Mouse (Mus musculus): ENCODE measurements at regions not wholly inside any gene's neighbourhood (a gene's known extent, or its start where the extent isn't known, plus 50 kb on each side); places are given as distances from the start of the nearest gene placed in this dataset.

GRCm38 (mm10) chr10:117461261-117461660 lies 81.4 kb upstream of the Cpsf6 start:
- peak; percentile 93 for DNase-seq (ENCODE audit: low spot score)

GRCm38 (mm10) chr10:117460366-117460730 lies 80.5 kb upstream of the Cpsf6 start:
- no peak for DNase-seq (ENCODE audit: low spot score)

GRCm38 (mm10) chr10:117459651-117460365 lies 80.0 kb upstream of the Cpsf6 start:
- DNase-seq (ENCODE audit: low spot score): peak; percentile 96

DNA sequence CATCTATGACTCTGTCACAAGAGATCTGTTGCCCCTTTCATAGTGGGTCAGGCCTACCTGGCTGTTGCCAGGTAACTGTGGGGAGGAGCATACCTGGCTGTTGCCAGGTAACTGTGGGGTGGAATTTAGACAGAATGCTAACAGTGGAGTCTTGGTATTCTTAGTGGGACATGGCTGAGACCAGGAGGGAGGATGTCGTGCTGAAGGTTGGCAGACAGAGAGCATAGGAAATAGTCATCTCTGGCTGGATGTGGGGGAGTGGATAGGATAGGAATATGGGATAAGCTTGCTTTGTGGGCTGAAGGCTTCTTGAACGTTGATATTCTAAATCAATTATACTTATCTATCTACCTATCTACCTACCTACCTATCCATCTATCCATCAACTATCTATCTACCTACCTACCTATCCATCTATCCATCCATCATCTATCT lies 79.2 kb upstream of the Cpsf6 start:
- peak; percentile 94 for DNase-seq (ENCODE audit: low spot score)

- DNase-seq (ENCODE audit: low spot score): peak; percentile 94
Measured at GRCm38 (mm10) chr10:117458271-117459040, 78.6 kb upstream of the Cpsf6 start.

DNA sequence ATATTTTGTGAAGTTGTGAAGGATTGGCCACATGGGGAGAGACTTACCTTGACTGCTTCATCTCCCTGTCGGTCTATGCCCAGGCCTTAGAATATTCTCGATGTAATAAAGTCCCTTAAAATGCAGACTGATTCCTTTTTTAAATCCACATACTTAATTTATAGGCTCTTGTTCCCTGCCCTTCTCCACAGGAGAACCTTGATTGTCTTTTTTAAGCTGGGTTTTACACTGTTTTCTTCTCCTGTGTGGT lies 77.8 kb upstream of the Cpsf6 start:
- DNase-seq (ENCODE audit: low spot score): peak; percentile 93

GRCm38 (mm10) chr10:117456904-117457700 lies 77.3 kb upstream of the Cpsf6 start:
- DNase-seq (ENCODE audit: low spot score): peak; percentile 96

DNA sequence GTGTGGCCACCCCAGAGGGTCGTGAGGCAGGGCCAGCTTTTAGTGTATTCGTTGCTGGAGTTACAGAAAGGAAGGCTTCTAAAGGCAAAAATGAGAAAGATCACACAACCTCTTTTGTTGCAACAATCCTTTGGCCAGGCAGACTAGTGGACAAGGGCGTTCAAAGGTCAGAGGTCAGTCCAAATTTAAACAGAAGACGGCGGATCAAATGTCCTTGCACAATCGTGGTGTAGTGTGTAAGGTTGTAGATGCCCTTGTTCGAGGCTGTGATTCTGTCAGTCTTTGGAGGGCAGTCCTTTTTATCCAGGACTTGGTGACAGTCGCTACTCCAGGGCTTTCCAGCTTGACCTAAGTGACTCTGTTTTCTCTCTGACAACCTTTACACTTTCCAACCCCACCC lies 76.6 kb upstream of the Cpsf6 start:
- DNase-seq (ENCODE audit: low spot score): no peak

- DNase-seq (ENCODE audit: low spot score): peak; percentile 100
Measured at GRCm38 (mm10) chr10:117455595-117456302, 75.9 kb upstream of the Cpsf6 start.

- peak; percentile 95 for DNase-seq (ENCODE audit: low spot score)
Measured at GRCm38 (mm10) chr10:117454711-117455591, 75.1 kb upstream of the Cpsf6 start.

- peak; percentile 94 for DNase-seq (ENCODE audit: low spot score)
Measured at GRCm38 (mm10) chr10:117454171-117454500, 74.3 kb upstream of the Cpsf6 start.

- peak; percentile 95 for DNase-seq (ENCODE audit: low spot score)
Measured at GRCm38 (mm10) chr10:117453406-117454170, 73.8 kb upstream of the Cpsf6 start.

DNA sequence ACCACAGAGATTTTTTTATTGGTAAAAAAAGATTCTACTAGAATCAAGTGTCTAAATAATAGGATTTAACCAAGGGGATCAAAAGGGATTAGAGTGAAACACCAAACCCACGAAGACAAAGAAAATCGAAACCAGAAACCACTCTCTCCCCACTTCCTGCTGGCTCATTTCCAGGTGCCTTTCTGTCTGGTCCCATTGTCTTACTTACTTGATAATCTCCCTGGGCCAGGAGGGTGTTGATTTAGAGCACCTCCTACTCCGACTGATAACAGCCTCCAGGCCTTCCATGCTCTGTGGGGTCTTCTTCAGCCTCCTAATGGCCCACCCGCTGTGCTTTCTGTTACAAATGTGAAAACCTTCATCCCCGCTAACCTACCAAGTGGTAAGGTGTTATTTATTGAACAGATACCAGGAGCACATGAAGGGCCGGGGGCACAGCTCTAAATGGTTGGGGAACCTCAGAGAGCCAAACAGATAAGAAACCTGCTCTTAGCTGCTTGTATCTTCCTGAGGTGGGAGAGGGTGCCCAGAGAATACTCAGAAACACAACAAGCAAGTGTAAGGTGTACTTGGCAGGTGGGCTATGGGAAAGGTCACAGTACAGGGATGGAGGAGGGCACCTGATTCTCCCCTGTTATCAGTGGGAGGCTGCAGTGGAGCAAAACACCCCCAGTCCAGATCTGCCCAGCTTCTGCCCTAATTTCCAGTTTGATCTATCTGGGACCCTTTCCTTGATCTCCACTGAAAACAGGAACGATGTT lies 72.6 kb upstream of the Cpsf6 start:
- peak; percentile 98 for DNase-seq (ENCODE audit: low spot score)

- DNase-seq (ENCODE audit: low spot score): peak; percentile 94
Measured at GRCm38 (mm10) chr10:117451396-117452185, 71.8 kb upstream of the Cpsf6 start.

GRCm38 (mm10) chr10:117450631-117451030 lies 70.8 kb upstream of the Cpsf6 start:
- peak; percentile 92 for DNase-seq (ENCODE audit: low spot score)

DNA sequence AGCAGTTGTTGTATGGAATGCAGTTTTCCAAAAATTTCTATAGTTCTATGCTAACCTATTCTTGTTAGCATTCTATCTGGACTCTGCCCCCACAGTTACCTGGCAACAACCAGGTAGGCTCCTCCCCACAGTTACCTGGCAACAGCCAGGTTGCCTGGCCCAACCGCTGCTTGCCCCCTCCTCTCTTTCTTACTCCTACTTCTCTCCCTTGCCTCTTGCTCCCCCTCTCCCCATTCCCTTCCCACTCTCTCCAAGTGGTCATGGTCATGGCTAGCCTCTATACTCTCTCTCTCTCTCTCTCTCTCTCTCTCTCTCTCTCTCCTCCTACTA lies 70.4 kb upstream of the Cpsf6 start:
- no peak for DNase-seq (ENCODE audit: low spot score)

DNA sequence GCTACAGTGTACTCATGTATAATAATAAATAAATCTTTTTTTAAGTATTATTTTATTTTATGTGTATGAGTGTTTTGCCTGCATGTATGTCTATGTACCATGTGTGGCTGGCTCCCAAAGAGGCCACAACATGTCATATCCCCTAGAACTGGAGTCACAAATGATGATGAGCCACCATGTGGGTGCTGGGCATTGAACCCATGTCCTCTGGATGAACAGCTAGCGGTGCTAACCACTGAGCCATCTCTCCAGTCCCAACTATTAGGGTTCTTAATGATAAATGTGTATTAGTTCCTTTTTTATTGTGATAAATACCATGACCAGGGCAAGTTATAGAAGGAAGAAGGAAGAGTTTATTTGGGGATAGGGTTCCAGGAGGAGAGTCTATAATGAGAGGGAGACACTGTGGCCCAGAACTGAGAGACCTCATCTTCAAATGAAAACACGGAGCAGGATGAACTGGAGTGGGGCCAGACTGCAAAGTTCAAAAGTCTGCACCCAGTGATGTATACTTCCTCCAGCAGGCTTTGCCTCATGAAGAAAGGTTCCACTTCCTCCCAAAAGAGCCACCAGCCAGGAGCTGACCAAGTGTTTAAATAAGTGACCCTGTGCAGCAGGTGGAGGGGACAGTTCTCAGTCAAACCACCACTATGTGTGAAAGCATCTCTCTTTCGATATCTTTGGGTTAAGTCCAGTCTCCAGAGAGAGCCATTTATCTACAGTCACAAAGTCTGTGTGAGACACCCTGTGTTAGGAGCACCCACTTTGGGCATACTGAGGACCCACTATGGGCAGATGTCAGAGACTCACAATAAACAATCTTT lies 69.8 kb upstream of the Cpsf6 start:
- DNase-seq (ENCODE audit: low spot score): peak; percentile 95

DNA sequence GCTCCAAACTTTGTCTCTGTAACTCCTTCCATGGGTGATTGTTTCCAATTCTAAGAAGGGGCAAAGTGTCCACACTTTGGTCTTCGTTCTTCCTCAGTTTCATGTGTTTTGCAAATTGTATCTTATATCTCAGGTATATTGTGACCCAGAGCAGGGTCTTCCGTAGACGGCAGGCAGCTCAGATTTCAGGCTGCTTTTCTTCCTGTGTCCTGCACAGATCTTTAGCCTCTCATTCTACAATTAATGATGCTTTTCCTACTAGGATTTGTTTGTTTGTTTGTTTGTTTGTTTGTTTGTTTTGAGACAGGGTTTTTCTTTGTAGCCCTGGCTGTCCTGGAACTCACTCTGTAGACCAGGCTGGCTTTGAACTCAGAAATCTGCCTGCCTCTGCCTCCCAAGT lies 69.0 kb upstream of the Cpsf6 start:
- peak; percentile 86 for DNase-seq (ENCODE audit: low spot score)

Measured in adipocyte (in vitro differentiated cells).